Mouse (Mus musculus): ENCODE data around the gene Capns1.

GRCm38 (mm10) chr7:30231328-30231668 is 32.7 kb upstream of the Capns1 start:
- TF ChIP-seq CTCF (IDR thresholded peaks at IDR 0.05) (no peak), POLR2A (IDR thresholded peaks at IDR 0.05; ENCODE audit: insufficient read depth, low read depth, low read length) (no peak), EP300 (IDR thresholded peaks at IDR 0.05; ENCODE audit: insufficient read depth, low read depth, low read length) (no peak)
